Mouse (Mus musculus) kidney, postnatal 14 days (tissue): Measurements from ENCODE around the gene Polrmt.
"Not testable (repeated sequence)": the region's sequence is repeated elsewhere in the genome, so short reads cannot be mapped to it uniquely, and the experiment has no call there.

Experiments
- DNase-seq: peaks from one replicate; pipeline ENCODE4 v3.0.0; 2022; ENCODE audit warnings: mixed read lengths

The Polrmt gene

GRCm38 (mm10) chr10:79773208-79773607, 26.8 kb upstream of the Polrmt start:
- no peak for DNase-seq

DNA sequence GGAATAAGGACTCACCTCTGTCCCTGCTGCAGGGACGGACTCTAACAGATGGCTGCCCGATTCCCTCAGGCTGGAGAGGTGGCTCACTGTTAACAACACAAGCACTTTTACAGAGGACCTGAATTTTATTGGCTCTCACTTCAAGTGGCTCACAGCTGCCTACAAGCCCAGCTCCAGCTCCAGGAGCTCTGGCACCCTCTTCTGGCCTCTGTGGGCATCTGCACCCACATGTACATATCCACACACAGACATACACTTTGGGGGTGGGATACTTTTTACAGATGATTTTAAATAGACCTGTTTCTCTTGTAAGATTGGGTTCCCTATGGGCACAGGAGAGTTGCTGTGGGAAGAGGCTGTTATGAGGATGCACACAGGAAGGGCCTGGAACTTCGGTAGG, 25.9 kb upstream of the Polrmt start:
- no peak for DNase-seq

- DNase-seq = peak; percentile 64
These were observed 22.9 kb upstream of the Polrmt start for GRCm38 (mm10) chr10:79769329-79769728.

DNA sequence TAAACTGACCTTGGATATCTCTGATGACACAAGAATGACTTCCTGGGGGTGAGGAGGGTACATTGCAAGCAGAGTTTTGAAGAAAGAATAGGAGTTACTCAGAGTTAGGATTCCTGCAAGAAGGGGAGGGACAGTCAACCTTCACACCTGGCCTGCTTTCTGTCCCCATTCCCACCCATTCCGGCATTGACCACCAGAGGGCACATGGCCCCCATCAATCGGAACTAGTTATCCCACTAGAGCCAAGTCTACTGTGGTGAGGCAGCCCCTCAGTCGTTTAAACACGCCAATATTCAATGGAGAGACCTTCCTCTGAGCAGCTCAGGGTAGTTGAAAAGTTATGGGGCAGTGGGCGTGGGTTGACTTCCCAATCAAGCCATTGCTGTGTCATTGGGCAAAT, 22.0 kb upstream of the Polrmt start:
- DNase-seq = peak; percentile 87

DNA sequence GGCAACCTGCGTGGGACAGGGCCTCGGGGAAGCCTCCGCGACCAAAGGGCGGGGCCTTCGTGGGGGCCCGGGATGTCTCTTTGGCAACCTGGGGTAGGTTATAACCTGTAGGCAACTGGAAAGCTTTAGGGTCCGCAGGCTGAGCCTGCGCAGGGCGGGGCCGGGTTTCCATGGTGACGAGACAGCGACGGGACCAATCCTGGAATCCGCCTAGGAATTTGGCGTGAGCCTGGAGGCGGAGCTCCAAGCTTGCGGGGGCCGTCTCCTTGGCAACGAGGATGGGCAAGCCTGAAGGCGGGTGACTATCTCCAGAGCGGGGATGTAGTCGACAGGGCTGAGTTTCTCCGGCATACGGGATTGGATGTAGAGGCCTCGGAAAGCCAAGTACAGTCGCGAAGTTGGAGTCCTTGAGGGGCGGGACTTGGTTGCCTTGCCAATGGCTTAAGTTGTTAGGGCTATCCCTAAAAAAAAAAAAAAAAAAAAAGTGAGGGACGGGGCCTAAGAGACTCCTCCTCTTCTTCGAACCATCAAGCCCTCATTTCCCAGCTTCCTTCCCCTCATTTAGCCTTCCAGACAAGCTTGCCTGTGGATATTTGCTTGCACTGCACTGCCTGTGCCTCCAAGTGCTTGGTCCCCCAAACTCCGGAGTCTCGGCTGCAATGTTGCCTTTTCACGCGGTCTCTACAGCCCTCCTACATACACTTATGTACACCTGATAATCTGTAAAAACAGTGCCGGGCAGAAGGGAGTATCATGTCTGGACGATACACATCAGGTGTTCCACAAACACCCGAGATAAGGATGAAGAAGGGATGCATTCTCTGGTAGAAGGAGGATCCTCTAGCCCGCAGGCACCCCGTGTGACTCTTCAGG, 21.2 kb upstream of the Polrmt start:
- peak; percentile 95 for DNase-seq

GRCm38 (mm10) chr10:79766508-79767325, 20.3 kb upstream of the Polrmt start, which contains the start of gene Rnf126:
Rnf126 (minus strand) TSS chr10:79766952.
- peak; percentile 100 for DNase-seq

- DNase-seq = no peak
These were observed 19.7 kb upstream of the Polrmt start for GRCm38 (mm10) chr10:79766001-79766507.

DNA sequence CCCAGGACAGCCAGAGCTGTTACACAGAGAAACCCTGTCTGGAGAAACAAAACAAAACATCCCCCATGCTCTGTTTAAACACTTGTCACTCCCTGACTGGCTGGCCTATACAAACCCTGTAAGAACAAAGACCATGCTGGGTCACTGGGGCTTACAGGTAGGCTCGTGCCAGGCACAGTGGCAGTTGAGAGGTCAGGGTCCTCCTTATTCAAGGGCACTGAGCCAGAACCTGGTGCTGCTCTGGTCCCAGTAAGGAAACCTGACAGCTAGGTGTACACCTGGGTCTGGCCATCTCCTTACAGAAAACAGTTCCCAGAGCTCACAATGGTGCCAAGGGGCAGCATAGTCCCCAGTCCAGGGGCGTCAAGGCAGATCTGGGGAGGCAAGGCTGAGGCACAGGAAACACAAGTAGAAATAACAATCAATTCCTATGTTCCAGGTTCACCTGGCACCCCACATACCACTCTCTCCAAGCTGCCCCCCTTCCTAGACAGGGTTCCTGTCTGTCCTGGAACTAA, 18.9 kb upstream of the Polrmt start:
- peak; percentile 44 for DNase-seq

GRCm38 (mm10) chr10:79764234-79764633, 17.9 kb upstream of the Polrmt start:
- DNase-seq = no peak

DNA sequence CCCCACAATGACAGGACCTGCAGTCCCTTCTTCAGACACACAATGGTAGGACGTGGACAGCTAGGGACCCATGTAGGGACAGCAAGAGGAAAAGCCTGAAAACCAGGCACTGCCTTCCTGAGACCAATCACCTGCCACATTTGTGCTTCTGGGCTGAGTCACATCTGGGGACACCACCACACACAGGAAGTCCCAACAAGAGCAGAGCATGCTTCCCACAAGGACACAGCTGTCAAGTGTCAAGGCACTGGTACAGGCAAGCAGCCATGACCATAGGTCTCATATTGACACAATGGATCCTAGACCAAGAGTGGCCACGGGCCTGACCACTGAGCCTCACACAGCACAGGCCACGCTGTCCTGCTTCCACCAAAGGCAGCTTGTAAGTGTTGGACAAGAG, 16.5 kb upstream of the Polrmt start:
- no peak for DNase-seq

DNA sequence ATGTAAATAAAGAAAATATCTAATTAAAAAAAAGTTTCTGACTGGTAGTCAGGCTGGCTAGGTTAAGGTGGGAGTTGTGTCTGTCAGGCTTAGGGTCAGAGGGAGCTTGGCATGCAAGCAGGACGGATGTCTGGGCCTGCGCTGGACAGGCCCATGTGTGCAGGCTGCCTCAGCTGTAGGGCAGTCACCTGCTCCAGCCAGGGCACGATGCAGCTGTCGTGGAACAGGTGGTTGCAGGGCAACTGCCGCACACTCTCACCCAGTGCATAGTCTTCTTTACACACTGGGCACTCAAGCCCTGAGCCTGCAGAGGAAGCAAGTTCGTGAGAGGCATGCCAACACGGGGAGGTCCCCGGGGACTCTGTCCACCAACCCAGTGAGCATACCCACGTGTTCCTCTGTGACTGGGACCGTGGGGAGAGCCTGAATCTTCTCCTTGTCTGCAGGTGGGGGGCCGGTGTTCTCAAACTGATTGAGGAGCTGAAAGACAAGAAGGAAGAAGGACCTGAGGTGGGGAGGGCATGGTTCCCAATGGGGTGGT, 14.3 kb upstream of the Polrmt start:
- no peak for DNase-seq

DNA sequence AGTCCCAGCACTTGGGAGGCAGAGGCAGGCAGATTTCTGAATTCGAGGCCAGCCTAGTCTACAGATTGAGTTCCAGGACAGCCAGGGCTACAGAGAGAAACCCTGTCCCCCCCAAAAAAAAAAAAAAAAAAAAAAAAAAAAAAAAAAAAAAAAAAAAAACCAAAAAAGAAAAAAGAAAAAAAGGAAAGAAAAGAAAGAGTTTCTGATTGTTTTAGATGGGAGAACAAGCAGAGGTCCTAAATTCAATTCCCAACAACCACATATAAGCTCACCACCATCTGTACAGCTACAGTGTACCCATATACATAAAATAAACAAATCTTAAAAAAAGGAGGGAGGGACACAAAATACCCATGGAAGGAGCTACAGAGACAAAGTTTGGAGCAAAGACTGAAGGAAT, 13.3 kb upstream of the Polrmt start:
- DNase-seq = not testable (repeated sequence)

GRCm38 (mm10) chr10:79756660-79757059, 10.3 kb upstream of the Polrmt start:
- no peak for DNase-seq

DNA sequence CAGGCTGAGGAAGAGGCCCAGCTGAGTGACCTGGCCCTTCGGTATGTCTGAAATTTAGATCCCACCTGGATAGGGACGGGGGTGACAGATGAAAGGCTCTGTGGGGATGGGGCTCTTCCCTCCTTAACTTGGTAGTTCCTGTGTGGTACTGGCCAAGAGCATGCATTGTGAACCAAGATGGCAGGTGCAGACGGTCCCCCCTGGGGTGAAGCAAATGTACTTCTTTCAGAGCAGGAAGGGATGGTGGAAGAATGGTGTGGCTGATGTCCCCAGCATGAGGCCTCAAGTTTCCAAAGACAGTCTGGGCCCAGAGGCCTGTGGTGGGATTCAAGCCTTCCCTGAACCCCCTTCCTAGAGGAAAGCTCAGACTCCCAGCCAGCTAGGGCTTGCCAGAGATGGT, 9.5 kb upstream of the Polrmt start:
- DNase-seq = no peak

DNA sequence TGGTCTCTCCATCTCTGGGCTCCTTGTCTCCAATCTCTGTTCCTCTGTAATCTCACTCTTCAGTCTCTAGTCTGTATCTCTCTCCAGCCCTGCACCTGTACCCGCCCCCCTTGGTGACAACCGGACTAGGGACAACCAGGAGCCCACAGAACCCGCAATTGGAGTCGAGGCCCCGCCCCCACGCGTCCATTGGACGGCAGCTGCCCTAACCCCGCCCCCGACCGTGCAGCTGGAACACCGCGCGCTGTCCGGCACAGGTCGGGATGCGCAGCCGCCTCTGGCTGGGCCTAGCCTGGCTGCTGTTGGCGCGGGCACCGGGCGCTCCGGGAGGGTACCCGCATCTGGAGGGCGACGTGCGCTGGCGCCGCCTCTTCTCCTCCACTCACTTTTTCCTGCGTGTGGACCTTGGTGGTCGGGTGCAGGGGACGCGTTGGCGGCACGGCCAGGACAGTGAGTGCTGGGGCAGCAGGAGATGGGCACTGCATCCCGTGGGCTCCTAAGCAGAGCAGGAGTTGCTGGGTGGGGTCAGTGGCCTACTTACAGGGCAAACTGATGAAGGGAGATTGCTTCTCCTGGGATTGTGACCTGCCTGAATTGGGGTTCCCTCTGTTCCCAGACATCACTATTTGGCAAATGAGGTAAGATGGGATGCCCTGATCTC, 8.6 kb upstream of the Polrmt start, which contains the start of gene Fgf22:
Gene Fgf22 (plus strand): TSS at position 221 of the 661 bp plus-strand sequence.
- DNase-seq = peak; percentile 88

GRCm38 (mm10) chr10:79748496-79748895, 2.1 kb upstream of the Polrmt start:
- no peak for DNase-seq

GRCm38 (mm10) chr10:79746774-79747151, 382 bp upstream of the Polrmt start:
- no peak for DNase-seq

DNA sequence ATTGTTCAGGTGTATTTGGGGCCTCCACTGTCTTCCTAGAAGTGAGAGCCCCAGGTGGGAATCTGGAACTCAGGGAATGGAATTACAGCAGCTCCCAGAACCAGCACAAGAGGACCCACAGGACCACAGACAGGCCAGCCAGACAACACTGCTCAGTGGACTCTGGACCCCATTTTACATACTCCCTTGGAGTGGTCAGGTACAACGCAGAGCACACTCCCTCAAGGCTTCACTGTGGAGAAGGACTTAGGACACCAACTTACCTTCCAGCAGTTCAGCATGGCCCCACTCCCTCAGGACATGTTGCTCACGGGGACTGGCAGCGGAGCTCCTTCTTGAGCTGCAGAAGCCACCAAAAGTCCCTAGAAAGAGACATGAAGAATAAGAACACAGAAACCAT, 970 bp downstream of the Polrmt start:
- peak; percentile 37 for DNase-seq

- no peak for DNase-seq
These were observed 2.6 kb downstream of the Polrmt start for GRCm38 (mm10) chr10:79743650-79744365.

GRCm38 (mm10) chr10:79743161-79743560, 3.2 kb downstream of the Polrmt start:
- no peak for DNase-seq

GRCm38 (mm10) chr10:79740863-79741262, 5.5 kb downstream of the Polrmt start:
- no peak for DNase-seq

DNA sequence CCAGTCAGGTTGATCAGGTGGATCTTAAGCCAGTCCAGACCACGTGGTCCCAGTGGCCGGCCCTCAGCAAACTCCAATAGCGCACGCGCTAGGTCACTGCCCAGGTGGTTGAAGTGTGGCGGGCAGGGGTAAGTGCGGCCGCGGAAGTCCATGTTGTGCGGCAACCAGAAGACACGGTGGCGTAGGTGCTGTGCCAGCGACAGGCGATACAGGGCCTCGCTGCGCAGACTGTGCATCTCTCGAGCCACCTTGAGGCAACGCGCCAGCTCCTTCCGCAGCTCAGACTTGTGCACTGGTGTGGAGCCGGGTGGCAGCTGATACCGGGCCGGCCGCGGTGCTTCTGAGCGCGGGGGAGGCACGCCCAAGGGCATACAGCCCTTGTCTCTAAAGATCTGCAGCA, 7.1 kb downstream of the Polrmt start:
- DNase-seq = no peak
